Mouse (Mus musculus): Measurements from ENCODE around the gene Rbm42. TPM values are rescaled to one million over a fixed set of nuclear protein-coding genes. Genes with fewer than 3 reads are reported as not detected.

Rbm42 gene
- total RNA-seq, 1 experiment from 2014 or later: 17.5 TPM

GRCm38 (mm10) chr7:30596811-30597210 is 53.3 kb downstream of the Rbm42 start:
- no peak for ATAC-seq (replicated peaks in 1 of 2; ENCODE audit: insufficient read depth in 1 of 2, low FRiP score in 2 of 2, low TSS enrichment in 1 of 2, low read depth in 1 of 2, poor library complexity in 2 of 2, severe bottlenecking in 2 of 2)

- ATAC-seq (replicated peaks in 1 of 2; ENCODE audit: insufficient read depth in 1 of 2, low FRiP score in 2 of 2, low TSS enrichment in 1 of 2, low read depth in 1 of 2, poor library complexity in 2 of 2, severe bottlenecking in 2 of 2): no peak
Measured at GRCm38 (mm10) chr7:30596093-30596492, 54.0 kb downstream of the Rbm42 start.

GRCm38 (mm10) chr7:30594510-30595024 is 55.5 kb downstream of the Rbm42 start:
- ATAC-seq (replicated peaks in 1 of 2; ENCODE audit: insufficient read depth in 1 of 2, low FRiP score in 2 of 2, low TSS enrichment in 1 of 2, low read depth in 1 of 2, poor library complexity in 2 of 2, severe bottlenecking in 2 of 2): no peak

- no peak for ATAC-seq (replicated peaks in 1 of 2; ENCODE audit: insufficient read depth in 1 of 2, low FRiP score in 2 of 2, low TSS enrichment in 1 of 2, low read depth in 1 of 2, poor library complexity in 2 of 2, severe bottlenecking in 2 of 2)
Measured at GRCm38 (mm10) chr7:30593579-30594509, 56.3 kb downstream of the Rbm42 start.

- ATAC-seq (replicated peaks in 1 of 2; ENCODE audit: insufficient read depth in 1 of 2, low FRiP score in 2 of 2, low TSS enrichment in 1 of 2, low read depth in 1 of 2, poor library complexity in 2 of 2, severe bottlenecking in 2 of 2): no peak
Measured at GRCm38 (mm10) chr7:30592772-30593423, 57.2 kb downstream of the Rbm42 start.

- ATAC-seq (replicated peaks in 1 of 2; ENCODE audit: insufficient read depth in 1 of 2, low FRiP score in 2 of 2, low TSS enrichment in 1 of 2, low read depth in 1 of 2, poor library complexity in 2 of 2, severe bottlenecking in 2 of 2): no peak
Measured at GRCm38 (mm10) chr7:30591605-30591951, 58.5 kb downstream of the Rbm42 start.

Other genes with a start within 250 kb of the Rbm42 start
- gene Tyrobp, start 236.6 kb downstream of the Rbm42 start, total RNA-seq (2017): 50.4 and 134 TPM in 2 replicates
- 11.6 and 14.3 TPM in 2 replicates for gene Hcst, start 230.5 kb downstream of the Rbm42 start, total RNA-seq (2017)
- 40.3 and 45.4 TPM in 2 replicates for gene Nfkbid, start 228.6 kb downstream of the Rbm42 start, total RNA-seq (2017)
- not detected in 2 replicates for gene Aplp1, start 204.8 kb downstream of the Rbm42 start, total RNA-seq (2017)
- gene Kirrel2, start 192.6 kb downstream of the Rbm42 start, total RNA-seq (2017): not detected in 2 replicates
- 0.55 and 1.4 TPM in 2 replicates for gene Nphs1, start 192.0 kb downstream of the Rbm42 start, total RNA-seq (2017)
- gene Prodh2, start 156.7 kb downstream of the Rbm42 start, total RNA-seq (2017): not detected in 2 replicates
- gene Arhgap33, start 115.3 kb downstream of the Rbm42 start, total RNA-seq (2017): 10.3 and 15.1 TPM in 2 replicates
- 1.6 and 2.7 TPM in 2 replicates for gene Hspb6, start 98.1 kb downstream of the Rbm42 start, total RNA-seq (2017)
- gene Proser3, start 98.0 kb downstream of the Rbm42 start, total RNA-seq (2017): 14.4 and 17.1 TPM in 2 replicates
- 19.6 and 39.0 TPM in 2 replicates for gene Lin37, start 90.5 kb downstream of the Rbm42 start, total RNA-seq (2017)
- gene U2af1l4, start 87.0 kb downstream of the Rbm42 start, total RNA-seq (2017): 79.4 and 148 TPM in 2 replicates
- 5.0 and 9.4 TPM in 2 replicates for gene Gm49396, start 87.0 kb downstream of the Rbm42 start, total RNA-seq (2017)
- 122 and 158 TPM in 2 replicates for gene Psenen, start 86.7 kb downstream of the Rbm42 start, total RNA-seq (2017)
- 0.63 TPM in 1 of 2 replicates, not detected in the other for gene Igflr1, start 84.9 kb downstream of the Rbm42 start, total RNA-seq (2017)
- 18.7 and 26.5 TPM in 2 replicates for gene Kmt2b, start 61.6 kb downstream of the Rbm42 start, total RNA-seq (2017)
- gene Zbtb32, start 51.4 kb downstream of the Rbm42 start, total RNA-seq (2017): not detected in 2 replicates
- gene Upk1a, start 37.5 kb downstream of the Rbm42 start, total RNA-seq (2017): not detected in 2 replicates
- gene Cox6b1, start 24.2 kb downstream of the Rbm42 start, total RNA-seq (2017): 272 and 375 TPM in 2 replicates
- gene Etv2, start 14.5 kb downstream of the Rbm42 start, total RNA-seq (2017): not detected in 2 replicates
- 16.2 and 20.0 TPM in 2 replicates for gene Haus5, start 14.7 kb upstream of the Rbm42 start, total RNA-seq (2017)
- not detected in 2 replicates for gene Pmis2, start 21.3 kb upstream of the Rbm42 start, total RNA-seq (2017)
- gene 2200002J24Rik, start 48.6 kb upstream of the Rbm42 start, total RNA-seq (2017): not detected in 2 replicates
- 0.25 TPM in 1 of 2 replicates, not detected in the other for gene Atp4a, start 61.9 kb upstream of the Rbm42 start, total RNA-seq (2017)
- gene Tmem147, start 79.2 kb upstream of the Rbm42 start, total RNA-seq (2017): 34.0 and 38.9 TPM in 2 replicates
- gene Gapdhs, start 93.4 kb upstream of the Rbm42 start, total RNA-seq (2017): not detected in 2 replicates
- 0.25 and 2.8 TPM in 2 replicates for gene Sbsn, start 101.2 kb upstream of the Rbm42 start, total RNA-seq (2017)
- gene Dmkn, start 113.4 kb upstream of the Rbm42 start, total RNA-seq (2017): 5.8 TPM in 1 of 2 replicates, not detected in the other
- gene Krtdap, start 137.6 kb upstream of the Rbm42 start, total RNA-seq (2017): not detected in 2 replicates
- gene Ffar2, start 173.5 kb upstream of the Rbm42 start, total RNA-seq (2017): 31.8 and 42.8 TPM in 2 replicates
- not detected in 2 replicates for gene Ffar3, start 205.9 kb upstream of the Rbm42 start, total RNA-seq (2017)
- not detected in 2 replicates for gene Ffar1, start 211.2 kb upstream of the Rbm42 start, total RNA-seq (2017)
- gene Cd22, start 230.0 kb upstream of the Rbm42 start, total RNA-seq (2017): not detected in 2 replicates

All from hematopoietic stem cell, adult 5-6 weeks (primary cell).